Mouse (Mus musculus) liver, embryonic 14.5 days (tissue): Measurements from ENCODE around the gene Lpp. TPM values are rescaled to one million over a fixed set of nuclear protein-coding genes. Genes with fewer than 3 reads are reported as not detected.

ENCODE experiments used
- ATAC-seq: fragments of 200-750 bp; cut with Nextera tagmentation; 2 replicates; pipeline ENCODE4 v1.8.0; 2017; ENCODE audit warnings: moderate number of reproducible peaks, mild to moderate bottlenecking, moderate library complexity; ENCODE audit not compliant: insufficient read depth
- DNase-seq, 3 experiments: peaks; one replicate each; pipeline ENCODE4 v3.0.0-alpha.2; 2012 to 2013; ENCODE audit warnings: low read depth in 3 of 3, low spot score in 3 of 3
- H3K27ac ChIP-seq: fragments of 300-500 bp; sonication (generic); 2 replicates; pipeline ENCODE4 v1.5.1; 2014; ENCODE audit warnings: moderate library complexity, mild to moderate bottlenecking, control low read depth, inconsistent platforms
- H3K27me3 ChIP-seq: fragments of 300-500 bp; sonication (generic); 2 replicates; pipeline ENCODE4 v1.6.1; 2014; ENCODE audit warnings: mild to moderate bottlenecking, low read length, moderate library complexity; ENCODE audit not compliant: control insufficient read depth, insufficient read depth
- H3K36me3 ChIP-seq: fragments of 300-500 bp; sonication (generic); replicated peaks from 2 replicates; pipeline ENCODE4 v1.6.1; 2014; ENCODE audit warnings: low read depth; ENCODE audit not compliant: control insufficient read depth, insufficient read depth
- H3K4me1 ChIP-seq, 2 experiments: fragments of 200-500 bp in 1 of 2; fragments of 300-500 bp in 1 of 2; sonication (generic) in 1 of 2; replicated peaks; 2 replicates each; pipeline ENCODE4 v1.6.1; 2012 to 2014; ENCODE audit warnings: antibody characterized with exemption in 1 of 2, inconsistent platforms in 1 of 2, low read length in 1 of 2; ENCODE audit not compliant: control insufficient read depth in 2 of 2, insufficient read depth in 2 of 2
- H3K4me2 ChIP-seq: fragments of 300-500 bp; sonication (generic); 2 replicates; pipeline ENCODE4 v1.6.1; 2014; ENCODE audit warnings: low read depth, mild to moderate bottlenecking, control low read depth, moderate library complexity
- H3K4me3 ChIP-seq, 2 experiments: fragments of 200-500 bp in 1 of 2; fragments of 300-500 bp in 1 of 2; sonication (generic) in 1 of 2; 2 replicates each; pipeline ENCODE4 v1.5.1; 2012 to 2014; ENCODE audit warnings: low read depth in 2 of 2, low read length in 2 of 2, mild to moderate bottlenecking in 2 of 2, control low read depth in 1 of 2, inconsistent platforms in 1 of 2, moderate library complexity in 1 of 2; ENCODE audit not compliant: insufficient read depth in 1 of 2
- H3K9ac ChIP-seq: fragments of 300-500 bp; sonication (generic); replicated peaks from 2 replicates; pipeline ENCODE4 v1.6.1; 2014; ENCODE audit warnings: mild to moderate bottlenecking, control low read depth, moderate library complexity
- H3K9me3 ChIP-seq: fragments of 300-500 bp; sonication (generic); 2 replicates; pipeline ENCODE4 v1.6.1; 2016; ENCODE audit warnings: low read length, mixed read lengths; ENCODE audit not compliant: control insufficient read depth
- CTCF ChIP-seq: IDR thresholded peaks from 2 replicates; pipeline ENCODE4 v1.5.1; 2016; ENCODE audit warnings: antibody characterized with exemption, low read depth, control low read depth
- EP300 ChIP-seq: IDR thresholded peaks from 2 replicates; pipeline ENCODE4 v1.6.1; 2016; ENCODE audit warnings: antibody characterized with exemption, low read depth
- WGBS: fragments of 180-500 bp; shearing (Covaris S2); extraction: QIAGEN DNeasy Blood & Tissue Kit; methylation state at CpG from one replicate; pipeline ENCODE4 v1.1.7; 2014; ENCODE audit not compliant: insufficient replicate concordance; 5-methylcytosine and 5-hydroxymethylcytosine counted together
- polyA plus RNA-seq, 2 experiments: library from polyadenylated mRNA; depleted of rRNA in 1 of 2; stranded (reverse) in 1 of 2; unstranded in 1 of 2; fragments of >200 nt; fragmentation: Nextera tagmentation in 1 of 2; extraction: Ambion mirVana in 1 of 2; gene quantifications; 2 replicates each; pipeline versions ENCODE4 v1.2.1 to v1.2.3; 2012 to 2014

The Lpp gene
- polyA plus RNA-seq, 2 experiments = 1.4 to 4.3 TPM

GRCm38 (mm10) chr16:24425816-24426215, 32.5 kb downstream of the Lpp start:
- 19% methylated on average over 3 of the region's 3 CpGs for WGBS

GRCm38 (mm10) chr16:24427606-24428005, 34.3 kb downstream of the Lpp start:
- 53% methylated on average over 3 of the region's 3 CpGs for WGBS
- no peak for TF ChIP-seq CTCF

More at GRCm38 (mm10) chr16:24425816-24426215, 32.5 kb downstream of the Lpp start:
- no peak for ATAC-seq
- H3K4me3 ChIP-seq = no peak overlapping the region
- H3K9me3 ChIP-seq = no peaks in the 10 kb centered on the region
- TF ChIP-seq EP300 (no peak), CTCF (no peak)
- no peaks in the 10 kb centered on the region for H3K36me3 ChIP-seq
- H3K27ac ChIP-seq = no peak overlapping the region
- H3K27me3 ChIP-seq = no peaks in the 10 kb centered on the region
- H3K4me1 ChIP-seq = peaks cover 0 to 11% of the 10 kb centered on the region in 2 experiments; a peak in 2 of 4 replicates
- no peak overlapping the region for H3K9ac ChIP-seq
- DNase-seq = no peak
- no peak overlapping the region for H3K4me2 ChIP-seq

GRCm38 (mm10) chr16:24428055-24428454, 34.7 kb downstream of the Lpp start:
- ATAC-seq (no peak), DNase-seq (no peak)
- TF ChIP-seq EP300 (no peak), CTCF (no peak)
- H3K27ac ChIP-seq = no peak overlapping the region
- WGBS = 58% methylated on average over 4 of the region's 4 CpGs
- no peaks in the 10 kb centered on the region for H3K27me3 ChIP-seq
- no peaks in the 10 kb centered on the region for H3K9me3 ChIP-seq
- no peak overlapping the region for H3K4me2 ChIP-seq
- H3K4me3 ChIP-seq = no peak overlapping the region
- no peaks in the 10 kb centered on the region for H3K36me3 ChIP-seq
- no peak overlapping the region for H3K9ac ChIP-seq
- peaks cover 0 to 11% of the 10 kb centered on the region in 2 experiments; a peak in 2 of 4 replicates for H3K4me1 ChIP-seq

More at GRCm38 (mm10) chr16:24427606-24428005, 34.3 kb downstream of the Lpp start:
- Histone ChIP-seq H3K27ac (no peak overlapping the region), H3K4me2 (no peak overlapping the region), H3K4me1 (peaks cover 0 to 11% of the 10 kb centered on the region in 2 experiments; a peak in 2 of 4 replicates), H3K27me3 (no peaks in the 10 kb centered on the region), H3K9me3 (no peaks in the 10 kb centered on the region), H3K9ac (no peak overlapping the region), H3K36me3 (no peaks in the 10 kb centered on the region), H3K4me3 (no peak overlapping the region)
- no peak for ATAC-seq
- no peak for DNase-seq

GRCm38 (mm10) chr16:24428742-24429141, 35.4 kb downstream of the Lpp start:
- DNase-seq = no peak
- TF ChIP-seq EP300 (no peak), CTCF (no peak)
- no peaks in the 10 kb centered on the region for H3K9me3 ChIP-seq
- no peak overlapping the region for H3K4me3 ChIP-seq
- H3K9ac ChIP-seq = no peak overlapping the region
- no peak overlapping the region for H3K4me2 ChIP-seq
- no peak for ATAC-seq
- H3K4me1 ChIP-seq = peaks cover 0 to 14% of the 10 kb centered on the region in 2 experiments; a peak in 2 of 4 replicates
- no peak overlapping the region for H3K27ac ChIP-seq
- 68% methylated on average over 4 of the region's 4 CpGs for WGBS
- H3K27me3 ChIP-seq = no peaks in the 10 kb centered on the region
- H3K36me3 ChIP-seq = no peaks in the 10 kb centered on the region

GRCm38 (mm10) chr16:24429691-24430090, 36.4 kb downstream of the Lpp start:
- H3K9ac ChIP-seq = no peak overlapping the region
- no peak for DNase-seq
- no peak overlapping the region for H3K4me2 ChIP-seq
- H3K27me3 ChIP-seq = no peaks in the 10 kb centered on the region
- H3K4me3 ChIP-seq = no peak overlapping the region
- ATAC-seq = no peak
- H3K27ac ChIP-seq = no peak overlapping the region
- 58% methylated on average over 5 of the region's 5 CpGs for WGBS
- no peaks in the 10 kb centered on the region for H3K36me3 ChIP-seq
- H3K9me3 ChIP-seq = no peaks in the 10 kb centered on the region
- peaks cover 2 to 19% of the 10 kb centered on the region in 2 experiments; a peak in 2 of 4 replicates for H3K4me1 ChIP-seq
- TF ChIP-seq EP300 (no peak), CTCF (no peak)
